Mouse (Mus musculus): ENCODE results near the gene Gsta3.

The Gsta3 gene

GRCm38 (mm10) chr1:21304174-21304573 lies 63.8 kb downstream of the Gsta3 start:
- no peak for DNase-seq

GRCm38 (mm10) chr1:21304646-21305045 lies 64.3 kb downstream of the Gsta3 start:
- DNase-seq: no peak

- DNase-seq: no peak
These were observed 65.1 kb downstream of the Gsta3 start for GRCm38 (mm10) chr1:21305443-21305842.

- no peak for DNase-seq
These were observed 73.9 kb downstream of the Gsta3 start for GRCm38 (mm10) chr1:21314336-21314735.
